Mouse (Mus musculus): ENCODE measurements at regions not wholly inside any gene's neighbourhood (a gene's known extent, or its start where the extent isn't known, plus 50 kb on each side); places are given as distances from the start of the nearest gene placed in this dataset.

- DNase-seq (ENCODE audit: extremely low spot score in 1 of 2, low spot score in 1 of 2) = no peak
These were observed 154.5 kb upstream of the Xylt1 start for GRCm38 (mm10) chr7:117226294-117226693.

GRCm38 (mm10) chr7:117229619-117230018, 151.2 kb upstream of the Xylt1 start:
- no peak for DNase-seq (ENCODE audit: extremely low spot score in 1 of 2, low spot score in 1 of 2)

GRCm38 (mm10) chr7:117256819-117257218, 124.0 kb upstream of the Xylt1 start:
- DNase-seq (ENCODE audit: extremely low spot score in 1 of 2, low spot score in 1 of 2) = no peak

DNA sequence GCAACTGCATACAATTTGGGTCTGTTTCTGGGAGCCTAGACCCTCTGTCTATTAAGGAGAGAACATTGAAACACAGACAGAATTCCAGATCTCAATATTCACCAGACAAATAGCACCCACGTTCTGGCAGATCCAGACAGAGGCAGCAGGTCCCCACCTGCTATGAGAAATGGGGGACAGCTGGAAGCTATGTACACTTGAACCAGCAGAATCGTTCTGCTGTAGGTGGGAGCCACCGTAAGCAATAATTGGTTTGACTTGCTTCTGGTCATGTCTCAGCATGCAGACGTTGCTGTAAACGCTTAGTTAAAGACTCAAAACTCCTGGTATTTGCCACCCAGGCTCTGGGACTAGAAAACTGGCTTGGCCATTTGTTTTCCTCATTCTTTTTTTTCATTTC, 122.2 kb upstream of the Xylt1 start:
- no peak for DNase-seq (ENCODE audit: extremely low spot score in 1 of 2, low spot score in 1 of 2)

GRCm38 (mm10) chr7:117259151-117259550, 121.6 kb upstream of the Xylt1 start:
- DNase-seq (ENCODE audit: extremely low spot score in 1 of 2, low spot score in 1 of 2) = no peak

GRCm38 (mm10) chr7:117259674-117260294, 121.0 kb upstream of the Xylt1 start:
- DNase-seq (ENCODE audit: extremely low spot score in 1 of 2, low spot score in 1 of 2) = no peak

DNA sequence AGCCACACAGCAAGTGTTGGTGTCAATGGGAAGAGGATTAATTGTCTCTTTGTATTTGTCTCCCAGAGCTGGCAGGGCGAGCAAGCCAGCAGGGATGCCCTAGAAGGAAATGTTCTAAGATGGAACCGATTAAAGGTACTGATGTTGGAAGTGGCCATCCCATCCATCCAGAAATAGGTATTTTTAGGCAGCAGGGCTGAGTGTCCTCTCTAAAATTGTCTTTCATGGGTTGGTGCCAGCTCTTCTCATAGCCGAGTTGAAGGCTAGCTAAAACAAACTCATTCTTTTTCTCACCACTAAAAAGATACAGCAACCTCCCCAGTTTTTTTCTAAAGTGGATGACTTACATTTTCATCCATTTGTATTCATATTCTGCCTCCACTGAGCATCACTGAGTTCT, 120.2 kb upstream of the Xylt1 start:
- no peak for DNase-seq (ENCODE audit: extremely low spot score in 1 of 2, low spot score in 1 of 2)

- no peak for DNase-seq (ENCODE audit: extremely low spot score in 1 of 2, low spot score in 1 of 2)
These were observed 117.7 kb upstream of the Xylt1 start for GRCm38 (mm10) chr7:117263126-117263525.

- DNase-seq (ENCODE audit: extremely low spot score in 1 of 2, low spot score in 1 of 2) = no peak
These were observed 116.4 kb upstream of the Xylt1 start for GRCm38 (mm10) chr7:117264341-117264740.

DNA sequence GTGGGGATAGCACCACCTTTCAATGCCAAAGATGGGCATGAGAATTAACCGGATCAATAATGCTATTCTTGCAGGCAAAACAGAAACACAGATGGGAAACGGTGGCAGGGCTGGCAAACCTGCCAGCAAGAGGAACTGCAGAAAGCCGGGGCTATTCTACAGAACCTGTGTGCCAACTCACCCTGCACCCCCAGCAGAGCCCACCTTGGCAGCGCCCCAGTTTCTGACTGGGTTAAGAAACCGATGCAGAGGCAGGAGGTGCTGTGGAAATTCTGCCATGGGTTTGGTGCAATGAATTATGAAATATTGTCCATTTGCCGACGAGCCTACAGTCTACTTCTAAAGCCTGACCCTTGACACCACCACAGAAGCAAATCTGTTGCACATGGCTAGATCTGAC, 112.7 kb upstream of the Xylt1 start:
- no peak for DNase-seq (ENCODE audit: extremely low spot score in 1 of 2, low spot score in 1 of 2)

GRCm38 (mm10) chr7:117269263-117269897, 111.4 kb upstream of the Xylt1 start:
- no peak for DNase-seq (ENCODE audit: extremely low spot score in 1 of 2, low spot score in 1 of 2)

GRCm38 (mm10) chr7:117278388-117278961, 102.3 kb upstream of the Xylt1 start:
- no peak for DNase-seq (ENCODE audit: extremely low spot score in 1 of 2, low spot score in 1 of 2)

GRCm38 (mm10) chr7:117282194-117282593, 98.6 kb upstream of the Xylt1 start:
- no peak for DNase-seq (ENCODE audit: extremely low spot score in 1 of 2, low spot score in 1 of 2)

GRCm38 (mm10) chr7:117285206-117285605, 95.6 kb upstream of the Xylt1 start:
- no peak for DNase-seq (ENCODE audit: extremely low spot score in 1 of 2, low spot score in 1 of 2)

DNA sequence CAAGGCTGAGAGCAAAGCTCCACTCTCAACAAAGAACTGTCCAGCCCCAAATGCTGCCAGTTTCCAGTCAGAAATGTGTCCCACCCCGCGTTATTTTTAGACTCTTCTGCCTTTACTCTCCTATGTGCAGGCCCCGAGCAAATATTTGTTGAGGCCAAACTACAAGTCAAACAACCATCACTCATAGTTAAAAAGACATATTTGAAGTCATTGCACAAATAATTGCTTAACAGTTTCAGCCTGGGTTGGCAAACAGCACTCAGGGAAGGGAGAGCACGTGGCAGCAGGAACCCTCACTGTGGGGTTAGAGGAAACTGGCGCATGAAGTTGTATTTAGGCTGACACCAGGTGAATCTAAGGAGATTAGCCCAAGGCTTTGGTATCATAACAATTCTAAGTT, 94.8 kb upstream of the Xylt1 start:
- no peak for DNase-seq (ENCODE audit: extremely low spot score in 1 of 2, low spot score in 1 of 2)

GRCm38 (mm10) chr7:117303705-117304104, 77.1 kb upstream of the Xylt1 start:
- DNase-seq (ENCODE audit: extremely low spot score in 1 of 2, low spot score in 1 of 2) = no peak

- DNase-seq (ENCODE audit: extremely low spot score in 1 of 2, low spot score in 1 of 2) = no peak
These were observed 70.1 kb upstream of the Xylt1 start for GRCm38 (mm10) chr7:117310586-117311200.

DNA sequence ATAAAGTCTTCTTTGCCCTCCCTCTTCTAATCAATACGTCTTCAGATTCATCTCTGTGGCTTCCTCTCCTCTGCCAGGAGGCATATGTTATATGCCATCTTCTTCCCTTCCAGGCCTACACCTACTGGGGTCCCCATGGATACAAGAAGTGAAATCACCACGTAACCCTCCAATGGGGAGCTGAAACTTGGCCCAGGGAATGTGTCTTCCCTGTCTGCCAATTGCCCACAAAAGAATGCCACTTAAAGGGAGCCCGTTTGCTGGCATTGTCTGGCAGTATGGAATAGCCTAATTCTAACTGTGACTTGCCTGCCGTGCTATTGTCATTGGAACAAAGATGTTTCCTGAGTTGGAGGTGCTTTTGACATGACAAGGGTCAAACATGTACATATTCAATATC, 69.5 kb upstream of the Xylt1 start:
- DNase-seq (ENCODE audit: extremely low spot score in 1 of 2, low spot score in 1 of 2) = no peak

- no peak for DNase-seq (ENCODE audit: extremely low spot score in 1 of 2, low spot score in 1 of 2)
These were observed 64.5 kb upstream of the Xylt1 start for GRCm38 (mm10) chr7:117316126-117316805.

DNA sequence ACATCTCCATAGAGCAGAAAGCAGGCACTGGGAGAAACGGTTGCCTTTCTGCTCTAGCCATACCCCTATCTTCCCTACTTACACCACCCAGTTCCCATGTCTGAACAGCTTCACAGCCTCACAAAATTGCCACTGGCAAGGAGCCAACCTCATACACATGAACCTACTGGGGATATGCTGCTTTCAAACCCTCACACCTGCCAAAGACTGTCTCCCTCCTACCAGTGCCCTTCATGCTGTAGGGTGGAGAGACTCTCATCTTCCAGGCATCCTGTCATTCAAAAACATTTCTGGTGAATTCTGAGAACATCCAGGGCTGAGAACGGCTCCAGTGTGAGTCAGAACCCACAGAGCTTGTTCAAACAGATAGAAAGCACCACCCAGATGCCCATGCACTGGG, 63.4 kb upstream of the Xylt1 start:
- no peak for DNase-seq (ENCODE audit: extremely low spot score in 1 of 2, low spot score in 1 of 2)

GRCm38 (mm10) chr7:117320552-117320951, 60.2 kb upstream of the Xylt1 start:
- peak in 1 of 2 experiments; percentile 5 for DNase-seq (ENCODE audit: extremely low spot score in 1 of 2, low spot score in 1 of 2)
